Mouse (Mus musculus): Measurements from ENCODE around the gene Lypd6. TPM values are rescaled to one million over a fixed set of nuclear protein-coding genes. Genes with fewer than 3 reads are reported as not detected.

Gene Lypd6
- total and polyA plus RNA-seq, 3 experiments, result not detected

DNA sequence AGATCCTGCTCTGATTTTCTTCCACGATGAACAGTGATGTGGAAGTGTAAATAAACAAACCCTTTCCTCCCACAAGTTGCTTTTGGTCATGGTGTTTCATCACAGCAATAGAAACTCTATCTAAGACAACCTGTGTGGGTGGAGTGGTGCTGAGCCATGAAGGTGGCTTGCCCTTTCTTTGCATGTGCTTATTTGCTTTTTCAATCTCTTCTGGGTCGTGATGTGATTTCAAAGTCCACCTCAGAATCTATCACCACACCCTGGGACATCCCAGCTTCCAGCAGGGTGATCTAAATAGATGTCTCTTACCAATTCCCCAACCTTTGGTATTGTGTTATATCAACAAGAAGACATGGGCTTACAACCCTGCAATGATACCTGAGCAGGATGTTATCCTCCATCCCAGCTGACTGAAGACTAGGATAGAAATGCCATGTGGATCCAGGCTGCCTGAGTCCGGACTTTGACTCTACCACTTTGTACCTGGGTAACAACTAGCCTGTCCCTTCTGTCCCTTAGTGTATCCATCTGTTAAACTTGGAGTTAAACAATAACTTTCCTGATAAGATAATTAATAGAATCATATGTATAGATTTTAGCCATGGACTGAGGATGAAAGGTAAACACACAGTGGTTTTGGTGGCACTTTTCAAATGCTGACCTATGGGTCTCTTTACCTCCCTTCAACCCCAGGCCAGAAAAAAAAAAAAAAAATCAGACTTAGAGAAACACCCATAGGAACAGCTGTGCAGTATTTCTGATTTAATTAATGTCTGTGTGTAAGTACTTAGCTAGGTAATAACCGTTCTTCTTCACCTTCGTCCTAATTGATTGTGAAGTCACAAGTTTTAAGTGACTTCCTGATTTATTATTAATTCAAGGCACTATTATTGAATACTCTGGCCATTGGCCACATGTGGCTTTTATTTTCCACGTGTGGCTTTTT lies 83.3 kb downstream of the Lypd6 start:
- Histone ChIP-seq H3K27ac (ENCODE audit: control insufficient read depth, low read depth, low read length) (no peak overlapping the region), H3K9me3 (replicated peaks; ENCODE audit: insufficient read depth, low read length) (no peaks in the 10 kb centered on the region), H3K9ac (ENCODE audit: control insufficient read depth, low read depth, low read length, poor library complexity, severe bottlenecking) (no peak overlapping the region), H3K36me3 (ENCODE audit: control insufficient read depth in 1 of 2, insufficient read depth in 2 of 2, low read length in 2 of 2) (no peaks in the 10 kb centered on the region), H3K4me1 (ENCODE audit: control insufficient read depth in 1 of 2, insufficient read depth in 2 of 2, low read length in 2 of 2) (no peaks in the 10 kb centered on the region), H3K27me3 (ENCODE audit: control insufficient read depth in 1 of 2, insufficient read depth in 2 of 2, low read length in 2 of 2) (no peaks in the 10 kb centered on the region), H3K79me2 (ENCODE audit: control insufficient read depth, insufficient read depth, low read length, poor library complexity) (no peaks in the 10 kb centered on the region), H3K4me3 (ENCODE audit: control insufficient read depth in 1 of 2, insufficient read depth in 1 of 2, low read depth in 2 of 2, low read length in 2 of 2) (no peak overlapping the region)
- no peak for DNase-seq (ENCODE audit: low read depth, low spot score)
- TF ChIP-seq TBP (IDR thresholded peaks at IDR 0.05; ENCODE audit: low read depth, low read length), result no peak
- TF ChIP-seq ZKSCAN1 (IDR thresholded peaks at IDR 0.05; ENCODE audit: low read depth, low read length), result no peak
- no peak for TF ChIP-seq MYC (IDR thresholded peaks at IDR 0.05; ENCODE audit: low read depth, low read length)
- TF ChIP-seq JUND (IDR thresholded peaks at IDR 0.05; ENCODE audit: low read depth, low read length), result no peak
- no peak for TF ChIP-seq ZMIZ1 (IDR thresholded peaks at IDR 0.05; ENCODE audit: low read depth, low read length)
- no peak for TF ChIP-seq ZC3H11A (IDR thresholded peaks at IDR 0.05; ENCODE audit: low read depth, low read length)
- no peak for TF ChIP-seq POLR2AphosphoS2 (IDR thresholded peaks at IDR 0.05; ENCODE audit: low read length)
- no peak for TF ChIP-seq CHD2 (IDR thresholded peaks at IDR 0.05; ENCODE audit: low read length)
- TF ChIP-seq GATA1 (IDR thresholded peaks at IDR 0.05; ENCODE audit: low read depth, low read length), result no peak
- no peak for TF ChIP-seq HCFC1 (IDR thresholded peaks at IDR 0.05; ENCODE audit: low read depth, low read length)
- TF ChIP-seq GABPA (IDR thresholded peaks at IDR 0.05; ENCODE audit: low read depth, low read length), result no peak
- TF ChIP-seq USF2 (IDR thresholded peaks at IDR 0.05; ENCODE audit: borderline replicate concordance in 1 of 2, insufficient read depth in 1 of 2, low read depth in 1 of 2, low read length in 2 of 2), result no peak

DNA sequence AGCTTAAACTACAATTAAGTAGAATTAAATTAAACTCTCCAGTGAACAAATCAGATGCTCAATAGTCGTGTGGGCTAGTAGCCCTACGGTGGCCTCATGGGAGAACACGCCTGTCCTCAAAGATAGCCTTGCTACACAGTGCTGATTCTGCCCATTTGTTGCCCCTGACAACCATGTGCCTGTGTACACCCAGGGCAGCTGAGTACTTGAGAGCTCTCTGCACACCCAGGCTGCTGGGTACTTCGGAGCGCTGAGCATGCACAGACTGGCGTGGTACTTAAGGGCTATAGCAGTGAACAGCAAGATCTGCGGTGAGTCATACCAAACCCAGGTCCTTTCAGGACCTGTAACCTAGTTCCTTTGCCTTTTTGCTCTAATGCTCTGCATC lies 84.0 kb downstream of the Lypd6 start:
- TF ChIP-seq TCF12 (IDR thresholded peaks at IDR 0.05; ENCODE audit: low read depth, low read length) (no peak), ELF1 (IDR thresholded peaks at IDR 0.05; ENCODE audit: low read depth, low read length) (no peak), HCFC1 (IDR thresholded peaks at IDR 0.05; ENCODE audit: low read depth, low read length) (no peak), ZNF384 (IDR thresholded peaks at IDR 0.05; ENCODE audit: low read depth, low read length) (no peak), UBTF (IDR thresholded peaks at IDR 0.05; ENCODE audit: borderline replicate concordance, insufficient read depth, low read depth, low read length) (no peak)
- no peaks in the 10 kb centered on the region for H3K79me2 ChIP-seq (ENCODE audit: control insufficient read depth, insufficient read depth, low read length, poor library complexity)

More for the DNA sequence above, 84.0 kb downstream of the Lypd6 start:
- Histone ChIP-seq H3K27ac (ENCODE audit: control insufficient read depth, low read depth, low read length) (no peak overlapping the region), H3K4me3 (ENCODE audit: control insufficient read depth in 1 of 2, insufficient read depth in 1 of 2, low read depth in 2 of 2, low read length in 2 of 2) (no peak overlapping the region), H3K4me1 (ENCODE audit: control insufficient read depth in 1 of 2, insufficient read depth in 2 of 2, low read length in 2 of 2) (no peaks in the 10 kb centered on the region), H3K27me3 (ENCODE audit: control insufficient read depth in 1 of 2, insufficient read depth in 2 of 2, low read length in 2 of 2) (no peaks in the 10 kb centered on the region), H3K9ac (ENCODE audit: control insufficient read depth, low read depth, low read length, poor library complexity, severe bottlenecking) (no peak overlapping the region), H3K36me3 (ENCODE audit: control insufficient read depth in 1 of 2, insufficient read depth in 2 of 2, low read length in 2 of 2) (no peaks in the 10 kb centered on the region), H3K9me3 (replicated peaks; ENCODE audit: insufficient read depth, low read length) (no peaks in the 10 kb centered on the region)
- DNase-seq (ENCODE audit: low read depth, low spot score), result no peak
